Mouse (Mus musculus) thymus, adult 2 months (tissue): Measurements from ENCODE around the gene Chd8. TPM values are rescaled to one million over a fixed set of nuclear protein-coding genes. Genes with fewer than 3 reads are reported as not detected.
A peak's percentile ranks its signal among the peaks of the same experiment; 100 is the strongest.

ENCODE experiments used
- DNase-seq: peaks from one replicate; pipeline ENCODE4 v3.0.0; 2021
- H3K27ac ChIP-seq: fragments of 200-500 bp; 2 replicates; pipeline ENCODE4 v1.5.1; 2012; ENCODE audit warnings: low read length, control low read depth; ENCODE audit not compliant: control insufficient read depth, insufficient read depth
- H3K27me3 ChIP-seq: fragments of 200-500 bp; 2 replicates; pipeline ENCODE4 v1.6.1; 2012; ENCODE audit warnings: mild to moderate bottlenecking, low read length, moderate library complexity, mixed read lengths; ENCODE audit not compliant: control insufficient read depth, insufficient read depth
- H3K36me3 ChIP-seq: fragments of 200-500 bp; 2 replicates; pipeline ENCODE4 v1.6.1; 2012; ENCODE audit warnings: mild to moderate bottlenecking, low read length, moderate library complexity; ENCODE audit not compliant: control insufficient read depth, insufficient read depth
- H3K4me1 ChIP-seq: fragments of 200-500 bp; replicated peaks from 2 replicates; pipeline ENCODE4 v1.6.1; 2012; ENCODE audit warnings: low read length; ENCODE audit not compliant: control insufficient read depth, insufficient read depth
- H3K4me3 ChIP-seq: fragments of 200-500 bp; 2 replicates; pipeline ENCODE4 v1.5.1; 2012; ENCODE audit warnings: mild to moderate bottlenecking, low read length, control low read depth, moderate library complexity; ENCODE audit not compliant: control insufficient read depth, insufficient read depth
- CTCF ChIP-seq: fragments of 200-500 bp; IDR thresholded peaks from 2 replicates; pipeline ENCODE4 v1.5.1; 2012; ENCODE audit warnings: mild to moderate bottlenecking, control low read depth, low read length, moderate library complexity, borderline replicate concordance; ENCODE audit not compliant: control insufficient read depth, poor library complexity, insufficient read depth; ENCODE audit errors: extremely low read depth
- POLR2A ChIP-seq: fragments of 200-500 bp; IDR thresholded peaks from 2 replicates; pipeline ENCODE4 v1.6.1; 2012; ENCODE audit warnings: mild to moderate bottlenecking, low read length, control low read depth, moderate library complexity; ENCODE audit not compliant: control insufficient read depth, poor library complexity, insufficient read depth; ENCODE audit errors: extremely low read depth
- WGBS: fragments of 180-500 bp; shearing (Covaris S2); methylation state at CpG from one replicate; pipeline ENCODE4 v1.1.7; 2018; 5-methylcytosine and 5-hydroxymethylcytosine counted together
- polyA plus RNA-seq: library from polyadenylated mRNA; depleted of rRNA; stranded (reverse); fragments of >200 nt; gene quantifications from 2 replicates; pipeline ENCODE4 v1.2.3, GENCODE M21; 2012

Gene Chd8
- polyA plus RNA-seq, 1 experiment: 66.6 TPM

GRCm38 (mm10) chr14:52199412-52199811 lies 58.2 kb downstream of the Chd8 start:
- no peak for DNase-seq
- no peak overlapping the region for H3K4me3 ChIP-seq
- peaks cover 30% of the 10 kb centered on the region for H3K36me3 ChIP-seq
- no peak overlapping the region for H3K27ac ChIP-seq
- no peaks in the 10 kb centered on the region for H3K27me3 ChIP-seq
- H3K4me1 ChIP-seq: 0 out of 2 replicates have a peak, but pooled peaks cover 2% of the 10 kb centered on the region
- TF ChIP-seq POLR2A: no peak
- WGBS: 97% methylated on average over 4 of the region's 4 CpGs

- H3K4me1 ChIP-seq: 0 out of 2 replicates have a peak, but pooled peaks cover 2% of the 10 kb centered on the region
- no peak for DNase-seq
- no peak overlapping the region for H3K4me3 ChIP-seq
- peaks cover 19% of the 10 kb centered on the region for H3K36me3 ChIP-seq
- H3K27ac ChIP-seq: no peak overlapping the region
- no peaks in the 10 kb centered on the region for H3K27me3 ChIP-seq
- TF ChIP-seq CTCF: no peak
- no peak for TF ChIP-seq POLR2A
- WGBS: 24% methylated on average over 3 of the region's 3 CpGs
These were observed 59.4 kb downstream of the Chd8 start for GRCm38 (mm10) chr14:52198141-52198540.

- H3K36me3 ChIP-seq: peaks cover 19% of the 10 kb centered on the region
- H3K4me3 ChIP-seq: peak within 1 kb of the TSS; percentile 78
- no peaks in the 10 kb centered on the region for H3K27me3 ChIP-seq
- TF ChIP-seq POLR2A (peak; percentile 42), CTCF (0 out of 2 replicates have a peak, but pooled peaks have one; percentile 20)
- H3K27ac ChIP-seq: peak within 1 kb of the TSS; percentile 92
- under 1% methylated on average over 59 of the region's 59 CpGs for WGBS
- DNase-seq: peak; percentile 78
- H3K4me1 ChIP-seq: 0 out of 2 replicates have a peak, but pooled peaks cover 2% of the 10 kb centered on the region
These were observed 60.3 kb downstream of the Chd8 start, which contains the start of gene Supt16 for GRCm38 (mm10) chr14:52197156-52197878. Supt16 (minus strand) TSS chr14:52197416.

GRCm38 (mm10) chr14:52196230-52197155 lies 61.1 kb downstream of the Chd8 start:
- Histone ChIP-seq H3K4me3 (peak overlapping the region; percentile 78), H3K27ac (peak overlapping the region; percentile 92; the same call in 1 of the 2 replicates), H3K4me1 (0 out of 2 replicates have a peak, but pooled peaks cover 2% of the 10 kb centered on the region), H3K36me3 (peaks cover 15% of the 10 kb centered on the region), H3K27me3 (no peaks in the 10 kb centered on the region)
- DNase-seq: no peak
- WGBS: under 1% methylated on average over 57 of the region's 59 CpGs
- no peak for TF ChIP-seq POLR2A
- no peak for TF ChIP-seq CTCF

- 24% methylated on average over 3 of the region's 3 CpGs for WGBS
- TF ChIP-seq CTCF (no peak), POLR2A (no peak)
- H3K4me3 ChIP-seq: no peak overlapping the region
- no peak overlapping the region for H3K27ac ChIP-seq
- 0 out of 2 replicates have a peak, but pooled peaks cover 2% of the 10 kb centered on the region for H3K4me1 ChIP-seq
- H3K36me3 ChIP-seq: peaks cover 13% of the 10 kb centered on the region
- peak; percentile 55 for DNase-seq
- H3K27me3 ChIP-seq: no peaks in the 10 kb centered on the region
These were observed 61.9 kb downstream of the Chd8 start for GRCm38 (mm10) chr14:52195691-52196090.

- Histone ChIP-seq H3K36me3 (peaks cover 4% of the 10 kb centered on the region), H3K4me3 (no peak overlapping the region), H3K4me1 (no peaks in the 10 kb centered on the region), H3K27ac (no peak overlapping the region), H3K27me3 (no peaks in the 10 kb centered on the region)
- peak; percentile 54 for DNase-seq
- TF ChIP-seq POLR2A (no peak), CTCF (peak; percentile 60; the same call in 1 of the 2 replicates)
These were observed 66.7 kb downstream of the Chd8 start for GRCm38 (mm10) chr14:52190740-52191359.
